Mouse (Mus musculus): ENCODE results near the gene Ntng1.

GRCm38 (mm10) chr3:109975106-109975505 lies 168.7 kb downstream of the Ntng1 start:
- no peak for TF ChIP-seq POLR2A (IDR thresholded peaks at IDR 0.05; ENCODE audit: low read depth, low read length)
- no peak for TF ChIP-seq CTCF (IDR thresholded peaks at IDR 0.05; ENCODE audit: extremely low read depth, insufficient read depth, insufficient read length, insufficient replicate concordance)
